Mouse (Mus musculus): ENCODE data around the gene 4930519G04Rik.

GRCm38 (mm10) chr5:114861730-114862129 is 8.3 kb downstream of the 4930519G04Rik start:
- TF ChIP-seq CTCF (IDR thresholded peaks at IDR 0.05; ENCODE audit: borderline replicate concordance, extremely low read depth, insufficient read depth, insufficient read length) (no peak), POLR2A (IDR thresholded peaks at IDR 0.05; ENCODE audit: borderline replicate concordance, extremely low read depth, insufficient read depth, insufficient read length, poor library complexity, severe bottlenecking) (no peak)
